Mouse (Mus musculus): ENCODE data around the gene Pacs2. TPM values are rescaled to one million over a fixed set of nuclear protein-coding genes. Genes with fewer than 3 reads are reported as not detected.
A peak's percentile ranks its signal among the peaks of the same experiment; 100 is the strongest.

Gene Pacs2
- polyA plus RNA-seq, 1 experiment from 2014 or later, result 6.8 TPM

- TF ChIP-seq CTCF (IDR thresholded peaks at IDR 0.05) (no peak), EP300 (IDR thresholded peaks at IDR 0.05) (no peak)
- Histone ChIP-seq H3K27ac (ENCODE audit: low read length) (no peak overlapping the region), H3K36me3 (ENCODE audit: insufficient read depth, low read length) (peaks cover 5% of the 10 kb centered on the region), H3K4me1 (ENCODE audit: insufficient read depth, low read depth, low read length) (peaks cover 6% of the 10 kb centered on the region; the same call in 1 of the 2 replicates), H3K4me3 (ENCODE audit: low read depth, low read length) (no peak overlapping the region), H3K9me3 (ENCODE audit: low read length) (no peaks in the 10 kb centered on the region), H3K4me2 (replicated peaks; ENCODE audit: low read depth, low read length) (no peak overlapping the region), H3K27me3 (replicated peaks; ENCODE audit: insufficient read depth, low read length) (no peaks in the 10 kb centered on the region), H3K9ac (replicated peaks; ENCODE audit: low read depth) (no peak overlapping the region)
- WGBS, result 88% methylated on average over 6 of the region's 6 CpGs
- DNase-seq (ENCODE audit: low spot score) (no peak), ATAC-seq (no peak)
Observed at GRCm38 (mm10) chr12:113071321-113071720, 57.0 kb downstream of the Pacs2 start.

GRCm38 (mm10) chr12:113071827-113072226, 57.5 kb downstream of the Pacs2 start:
- peaks cover 6% of the 10 kb centered on the region; the same call in 1 of the 2 replicates for H3K4me1 ChIP-seq (ENCODE audit: insufficient read depth, low read depth, low read length)
- no peaks in the 10 kb centered on the region for H3K9me3 ChIP-seq (ENCODE audit: low read length)
- ATAC-seq (no peak), DNase-seq (ENCODE audit: low spot score) (no peak)
- no peak overlapping the region for H3K4me3 ChIP-seq (ENCODE audit: low read depth, low read length)
- TF ChIP-seq EP300 (IDR thresholded peaks at IDR 0.05), result no peak
- H3K9ac ChIP-seq (replicated peaks; ENCODE audit: low read depth), result no peak overlapping the region
- H3K36me3 ChIP-seq (ENCODE audit: insufficient read depth, low read length), result peaks cover under 1% of the 10 kb centered on the region
- H3K27ac ChIP-seq (ENCODE audit: low read length), result no peak overlapping the region
- no peaks in the 10 kb centered on the region for H3K27me3 ChIP-seq (replicated peaks; ENCODE audit: insufficient read depth, low read length)
- WGBS, result 77% methylated on average over 6 of the region's 6 CpGs
- H3K4me2 ChIP-seq (replicated peaks; ENCODE audit: low read depth, low read length), result no peak overlapping the region

GRCm38 (mm10) chr12:113073420-113074328, 59.4 kb downstream of the Pacs2 start:
- Histone ChIP-seq H3K4me1 (ENCODE audit: insufficient read depth, low read depth, low read length) (peaks cover 6% of the 10 kb centered on the region; the same call in 1 of the 2 replicates), H3K27ac (ENCODE audit: low read length) (0 out of 2 replicates have a peak overlapping the region, but pooled peaks have one; percentile 1), H3K9me3 (ENCODE audit: low read length) (no peaks in the 10 kb centered on the region), H3K4me3 (ENCODE audit: low read depth, low read length) (peak overlapping the region; percentile 51), H3K4me2 (replicated peaks; ENCODE audit: low read depth, low read length) (peak overlapping the region; percentile 94), H3K36me3 (ENCODE audit: insufficient read depth, low read length) (no peaks in the 10 kb centered on the region; the same call in none of the 2 replicates), H3K27me3 (replicated peaks; ENCODE audit: insufficient read depth, low read length) (no peaks in the 10 kb centered on the region), H3K9ac (replicated peaks; ENCODE audit: low read depth) (peak overlapping the region; percentile 43; the same call in 1 of the 2 replicates)
- ATAC-seq (peak; percentile 22), DNase-seq (ENCODE audit: low spot score) (peak; percentile 9)
- WGBS, result 9% methylated on average over 15 of the region's 15 CpGs
- peak; percentile 33 for TF ChIP-seq CTCF (IDR thresholded peaks at IDR 0.05)
- no peak for TF ChIP-seq EP300 (IDR thresholded peaks at IDR 0.05)

GRCm38 (mm10) chr12:113074329-113075062, 60.2 kb downstream of the Pacs2 start, which contains the start of gene Tex22:
Gene Tex22, plus strand, starts transcription at chr12:113074502.
- H3K9ac ChIP-seq (replicated peaks; ENCODE audit: low read depth), result peak within 1 kb of the TSS; percentile 43
- H3K27me3 ChIP-seq (replicated peaks; ENCODE audit: insufficient read depth, low read length), result no peaks in the 10 kb centered on the region
- no peaks in the 10 kb centered on the region for H3K9me3 ChIP-seq (ENCODE audit: low read length)
- H3K27ac ChIP-seq (ENCODE audit: low read length), result peak within 1 kb of the TSS; percentile 75
- H3K4me2 ChIP-seq (replicated peaks; ENCODE audit: low read depth, low read length), result peak within 1 kb of the TSS; percentile 94
- DNase-seq (ENCODE audit: low spot score), result peak; percentile 86
- WGBS, result 5% methylated on average over 32 of the region's 32 CpGs
- ATAC-seq, result peak; percentile 93
- H3K4me1 ChIP-seq (ENCODE audit: insufficient read depth, low read depth, low read length), result peaks cover 6% of the 10 kb centered on the region; the same call in 1 of the 2 replicates
- H3K36me3 ChIP-seq (ENCODE audit: insufficient read depth, low read length), result no peaks in the 10 kb centered on the region; the same call in none of the 2 replicates
- peak within 1 kb of the TSS; percentile 51 for H3K4me3 ChIP-seq (ENCODE audit: low read depth, low read length)
- TF ChIP-seq EP300 (IDR thresholded peaks at IDR 0.05), result no peak
- no peak for TF ChIP-seq CTCF (IDR thresholded peaks at IDR 0.05)

GRCm38 (mm10) chr12:113075063-113075454, 60.8 kb downstream of the Pacs2 start:
- 6% methylated on average over 10 of the region's 10 CpGs for WGBS
- DNase-seq (ENCODE audit: low spot score) (peak; percentile 93), ATAC-seq (peak; percentile 81)
- Histone ChIP-seq H3K4me1 (ENCODE audit: insufficient read depth, low read depth, low read length) (peaks cover 6% of the 10 kb centered on the region; the same call in 1 of the 2 replicates), H3K9me3 (ENCODE audit: low read length) (no peaks in the 10 kb centered on the region), H3K4me2 (replicated peaks; ENCODE audit: low read depth, low read length) (peak overlapping the region; percentile 94), H3K9ac (replicated peaks; ENCODE audit: low read depth) (no peak overlapping the region), H3K27ac (ENCODE audit: low read length) (peak overlapping the region; percentile 75; the same call in 1 of the 2 replicates), H3K27me3 (replicated peaks; ENCODE audit: insufficient read depth, low read length) (no peaks in the 10 kb centered on the region), H3K4me3 (ENCODE audit: low read depth, low read length) (peak overlapping the region; percentile 51), H3K36me3 (ENCODE audit: insufficient read depth, low read length) (no peaks in the 10 kb centered on the region; the same call in none of the 2 replicates)
- TF ChIP-seq EP300 (IDR thresholded peaks at IDR 0.05), result no peak
- peak; percentile 98 for TF ChIP-seq CTCF (IDR thresholded peaks at IDR 0.05)

GRCm38 (mm10) chr12:113075486-113075885, 61.2 kb downstream of the Pacs2 start:
- Histone ChIP-seq H3K27me3 (replicated peaks; ENCODE audit: insufficient read depth, low read length) (no peaks in the 10 kb centered on the region), H3K36me3 (ENCODE audit: insufficient read depth, low read length) (no peaks in the 10 kb centered on the region; the same call in 1 of the 2 replicates), H3K4me1 (ENCODE audit: insufficient read depth, low read depth, low read length) (peaks cover 6% of the 10 kb centered on the region; the same call in 1 of the 2 replicates), H3K9me3 (ENCODE audit: low read length) (no peaks in the 10 kb centered on the region), H3K9ac (replicated peaks; ENCODE audit: low read depth) (no peak overlapping the region), H3K27ac (ENCODE audit: low read length) (no peak overlapping the region), H3K4me3 (ENCODE audit: low read depth, low read length) (no peak overlapping the region), H3K4me2 (replicated peaks; ENCODE audit: low read depth, low read length) (peak overlapping the region; percentile 94)
- DNase-seq (ENCODE audit: low spot score) (no peak), ATAC-seq (no peak)
- WGBS, result 44% methylated on average over 6 of the region's 6 CpGs
- TF ChIP-seq CTCF (IDR thresholded peaks at IDR 0.05), result no peak
- TF ChIP-seq EP300 (IDR thresholded peaks at IDR 0.05), result no peak
